ENCODE assay signal across 8 mouse cellular contexts in the genomic region with DNA sequence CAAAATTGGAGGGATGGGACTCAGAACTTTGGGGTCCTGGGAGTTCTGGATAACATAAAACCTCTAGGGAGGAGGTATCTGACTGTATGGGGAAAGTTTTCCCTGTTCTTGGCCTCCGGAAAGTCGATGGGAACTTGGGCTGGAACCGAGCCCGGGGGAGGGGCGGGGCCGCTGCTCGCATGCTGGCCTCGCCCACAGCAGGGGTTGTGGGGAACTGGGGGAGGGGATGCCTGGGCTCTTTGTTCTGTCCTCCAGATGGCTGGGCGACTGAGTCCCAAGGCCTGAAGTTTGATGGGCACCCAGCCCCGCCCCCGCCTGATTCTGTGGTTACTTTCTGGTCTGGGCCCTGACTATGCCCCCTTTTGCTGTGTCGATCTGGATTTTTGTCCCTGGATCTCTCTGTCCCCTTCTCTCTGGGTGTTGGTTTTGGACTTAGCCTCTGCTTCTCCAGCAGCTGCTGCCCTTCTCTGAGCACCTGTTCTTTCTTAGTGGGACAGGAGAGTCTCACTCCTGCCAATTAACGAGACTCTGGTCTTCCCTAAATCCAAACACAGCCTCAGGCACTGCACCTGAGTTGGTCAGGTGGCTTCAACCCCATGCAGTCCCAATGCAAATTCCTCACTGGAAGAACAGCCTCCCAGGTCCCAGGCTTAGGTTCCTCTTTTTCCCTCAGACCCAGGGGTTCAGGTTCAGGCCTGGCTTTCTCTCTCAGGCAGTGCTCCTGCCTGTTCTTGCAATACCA. TPM values are rescaled to one million over a fixed set of nuclear protein-coding genes. Genes with fewer than 3 reads are reported as not detected.
A peak's percentile ranks its signal among the peaks of the same experiment; 100 is the strongest.
DNase-seq lines count a peak whose midpoint lies in the region; ATAC-seq and TF ChIP-seq lines count a peak whose summit lies in the region.

No protein-coding gene starts in this region.

- TF ChIP-seq CTCF in liver, embryonic 14.5 days (IDR thresholded peaks at IDR 0.05; ENCODE audit: low read depth) = no peak

- WGBS in forebrain, embryonic 11.5 days = under 1% methylated on average over 13 of the region's 13 CpGs
- under 1% methylated on average over 13 of the region's 13 CpGs for WGBS in hindbrain, embryonic 13.5 days
- 5% methylated on average over 13 of the region's 13 CpGs for WGBS in liver, embryonic 14.5 days (ENCODE audit: insufficient replicate concordance)
- WGBS in neural tube, embryonic 14.5 days = 2% methylated on average over 13 of the region's 13 CpGs

- ATAC-seq in forebrain, embryonic 11.5 days (replicated peaks; ENCODE audit: low FRiP score) = peak; percentile 82
- ATAC-seq in hindbrain, embryonic 13.5 days (ENCODE audit: low FRiP score) = peak; percentile 72
- ATAC-seq in liver, embryonic 14.5 days (ENCODE audit: insufficient read depth) = no peak
- peak; percentile 68; the same call in 1 of the 2 replicates for ATAC-seq in neural tube, embryonic 14.5 days (ENCODE audit: low read depth)

- no peak for TF ChIP-seq EP300 in liver, embryonic 14.5 days (IDR thresholded peaks at IDR 0.05; ENCODE audit: low read depth)

- peak overlapping the region; percentile 89 for H3K4me2 ChIP-seq in forebrain, embryonic 11.5 days (ENCODE audit: low read depth, low read length, severe bottlenecking)
- peak overlapping the region; percentile 72 for H3K4me2 ChIP-seq in hindbrain, embryonic 13.5 days
- peak overlapping the region; percentile 49 for H3K4me2 ChIP-seq in liver, embryonic 14.5 days (ENCODE audit: low read depth)
- H3K4me2 ChIP-seq in neural tube, embryonic 14.5 days (ENCODE audit: low read depth, low read length) = peak overlapping the region; percentile 72

- H3K9ac ChIP-seq in forebrain, embryonic 11.5 days (ENCODE audit: low read length) = peak overlapping the region; percentile 100
- peak overlapping the region; percentile 84 for H3K9ac ChIP-seq in hindbrain, embryonic 13.5 days
- no peak overlapping the region for H3K9ac ChIP-seq in liver, embryonic 14.5 days (replicated peaks)
- peak overlapping the region; percentile 64 for H3K9ac ChIP-seq in neural tube, embryonic 14.5 days (replicated peaks; ENCODE audit: low read depth, low read length)

- peaks cover 15% of the 10 kb centered on the region for H3K36me3 ChIP-seq in forebrain, embryonic 11.5 days (ENCODE audit: control insufficient read depth, insufficient read depth, low read length)
- H3K36me3 ChIP-seq in hindbrain, embryonic 13.5 days = peaks cover 10% of the 10 kb centered on the region
- H3K36me3 ChIP-seq in liver, embryonic 14.5 days (replicated peaks; ENCODE audit: control insufficient read depth, insufficient read depth, low read depth) = no peaks in the 10 kb centered on the region
- no peaks in the 10 kb centered on the region for H3K36me3 ChIP-seq in neural tube, embryonic 14.5 days (ENCODE audit: control insufficient read depth, insufficient read depth, low read length)

- H3K27ac ChIP-seq in forebrain, embryonic 11.5 days (ENCODE audit: low read depth, low read length) = peak overlapping the region; percentile 97
- H3K27ac ChIP-seq in hindbrain, embryonic 13.5 days = peak overlapping the region; percentile 86
- H3K27ac ChIP-seq in liver, embryonic 14.5 days = no peak overlapping the region
- peak overlapping the region; percentile 81 for H3K27ac ChIP-seq in neural tube, embryonic 14.5 days (ENCODE audit: low read depth, low read length)

- no peaks in the 10 kb centered on the region for H3K9me3 ChIP-seq in forebrain, embryonic 11.5 days (ENCODE audit: control insufficient read depth, low read length)
- H3K9me3 ChIP-seq in hindbrain, embryonic 13.5 days = no peaks in the 10 kb centered on the region
- no peaks in the 10 kb centered on the region for H3K9me3 ChIP-seq in liver, embryonic 14.5 days (ENCODE audit: control insufficient read depth, low read length)
- H3K9me3 ChIP-seq in neural tube, embryonic 14.5 days (ENCODE audit: control insufficient read depth, low read length) = no peaks in the 10 kb centered on the region

- H3K4me1 ChIP-seq in forebrain, embryonic 11.5 days (replicated peaks; ENCODE audit: control insufficient read depth, insufficient read depth, low read length) = peaks cover 4% of the 10 kb centered on the region
- peaks cover 42% of the 10 kb centered on the region for H3K4me1 ChIP-seq in hindbrain, embryonic 13.5 days (replicated peaks)
- peaks cover 6 to 11% of the 10 kb centered on the region in 2 experiments for H3K4me1 ChIP-seq in liver, embryonic 14.5 days (replicated peaks; ENCODE audit: control insufficient read depth in 2 of 2, insufficient read depth in 2 of 2, low read length in 1 of 2)
- peaks cover 19% of the 10 kb centered on the region for H3K4me1 ChIP-seq in neural tube, embryonic 14.5 days (ENCODE audit: control insufficient read depth, insufficient read depth, low read length)

- peak; percentile 77 for DNase-seq in 3134 (ENCODE audit: extremely low read depth, insufficient read length, low spot score)
- DNase-seq in NIH3T3 (ENCODE audit: low read depth) = peak; percentile 92
- peak; percentile 97 for DNase-seq in forebrain, embryonic 11.5 days (ENCODE audit: low spot score)
- DNase-seq in liver, embryonic 14.5 days (ENCODE audit: low read depth in 3 of 3, low spot score in 3 of 3) = no peak
- DNase-seq in B cell, adult 2 months = no peak
- DNase-seq in T-cell, adult 2 months (ENCODE audit: low spot score) = no peak

- peaks cover 6% of the 10 kb centered on the region; the same call in 1 of the 2 replicates for H3K27me3 ChIP-seq in forebrain, embryonic 11.5 days (ENCODE audit: control insufficient read depth, insufficient read depth, low read length)
- H3K27me3 ChIP-seq in hindbrain, embryonic 13.5 days = peaks cover 14% of the 10 kb centered on the region
- peaks cover 21% of the 10 kb centered on the region for H3K27me3 ChIP-seq in liver, embryonic 14.5 days (ENCODE audit: control insufficient read depth, insufficient read depth, low read length)
- H3K27me3 ChIP-seq in neural tube, embryonic 14.5 days (ENCODE audit: control insufficient read depth, insufficient read depth, low read length) = peaks cover 3% of the 10 kb centered on the region; the same call in 1 of the 2 replicates

- peak overlapping the region; percentile 82 for H3K4me3 ChIP-seq in forebrain, embryonic 11.5 days (ENCODE audit: low read depth, low read length)
- peak overlapping the region; percentile 55 for H3K4me3 ChIP-seq in hindbrain, embryonic 13.5 days
- H3K4me3 ChIP-seq in liver, embryonic 14.5 days (ENCODE audit: insufficient read depth in 1 of 2, low read depth in 2 of 2, low read length in 2 of 2) = peak overlapping the region; percentile 42 to 57; a peak in 3 of 4 replicates
- peak overlapping the region; percentile 45 for H3K4me3 ChIP-seq in neural tube, embryonic 14.5 days (ENCODE audit: low read depth, low read length)

RNA-seq across cellular contexts. Expression of a gene that starts 1.1 kb away (rescaled TPM):
- polyA plus RNA-seq in forebrain, embryonic 11.5 days (2014; fragmentation: Nextera tagmentation; extraction: Ambion mirVana) = 297 and 318 TPM in 2 replicates
- 78.6 and 79.2 TPM in 2 replicates for polyA plus RNA-seq in hindbrain, embryonic 13.5 days (2015; fragmentation: Nextera tagmentation; extraction: Ambion mirVana)
- polyA plus RNA-seq in liver, embryonic 14.5 days (2012; rRNA removed) = 7.9 and 10.0 TPM in 2 replicates
- polyA plus RNA-seq in liver, embryonic 14.5 days (2014; fragmentation: Nextera tagmentation; extraction: Ambion mirVana) = 4.1 and 4.5 TPM in 2 replicates
- polyA plus RNA-seq in neural tube, embryonic 14.5 days (2014; fragmentation: Nextera tagmentation; extraction: Ambion mirVana) = 24.5 and 39.9 TPM in 2 replicates

RNA-seq across cellular contexts. Expression of a gene that starts 4.7 kb away (rescaled TPM):
- polyA plus RNA-seq in forebrain, embryonic 11.5 days (2014; fragmentation: Nextera tagmentation; extraction: Ambion mirVana) = 0.48 TPM in 1 of 2 replicates, not detected in the other
- 5.6 and 5.7 TPM in 2 replicates for polyA plus RNA-seq in hindbrain, embryonic 13.5 days (2015; fragmentation: Nextera tagmentation; extraction: Ambion mirVana)
- 1.1 and 1.5 TPM in 2 replicates for polyA plus RNA-seq in liver, embryonic 14.5 days (2012; rRNA removed)
- 2.1 and 2.6 TPM in 2 replicates for polyA plus RNA-seq in liver, embryonic 14.5 days (2014; fragmentation: Nextera tagmentation; extraction: Ambion mirVana)
- polyA plus RNA-seq in neural tube, embryonic 14.5 days (2014; fragmentation: Nextera tagmentation; extraction: Ambion mirVana) = 11.8 and 12.9 TPM in 2 replicates

RNA-seq across cellular contexts. Expression of a gene that starts 11.9 kb away (rescaled TPM):
- polyA plus RNA-seq in forebrain, embryonic 11.5 days (2014; fragmentation: Nextera tagmentation; extraction: Ambion mirVana) = 0.83 and 0.90 TPM in 2 replicates
- polyA plus RNA-seq in hindbrain, embryonic 13.5 days (2015; fragmentation: Nextera tagmentation; extraction: Ambion mirVana) = 0.49 and 0.54 TPM in 2 replicates
- polyA plus RNA-seq in liver, embryonic 14.5 days (2012; rRNA removed) = 0.02 and 0.08 TPM in 2 replicates
- not detected in 2 replicates for polyA plus RNA-seq in liver, embryonic 14.5 days (2014; fragmentation: Nextera tagmentation; extraction: Ambion mirVana)
- polyA plus RNA-seq in neural tube, embryonic 14.5 days (2014; fragmentation: Nextera tagmentation; extraction: Ambion mirVana) = 0.15 and 0.50 TPM in 2 replicates

RNA-seq across cellular contexts. Expression of a gene that starts 22.3 kb away (rescaled TPM):
- 0.60 and 1.1 TPM in 2 replicates for polyA plus RNA-seq in forebrain, embryonic 11.5 days (2014; fragmentation: Nextera tagmentation; extraction: Ambion mirVana)
- polyA plus RNA-seq in hindbrain, embryonic 13.5 days (2015; fragmentation: Nextera tagmentation; extraction: Ambion mirVana) = 0.96 and 1.7 TPM in 2 replicates
- polyA plus RNA-seq in liver, embryonic 14.5 days (2012; rRNA removed) = 10.5 and 12.8 TPM in 2 replicates
- 9.0 and 9.1 TPM in 2 replicates for polyA plus RNA-seq in liver, embryonic 14.5 days (2014; fragmentation: Nextera tagmentation; extraction: Ambion mirVana)
- polyA plus RNA-seq in neural tube, embryonic 14.5 days (2014; fragmentation: Nextera tagmentation; extraction: Ambion mirVana) = 1.0 and 1.6 TPM in 2 replicates

RNA-seq across cellular contexts. Expression of a gene that starts 24.3 kb away (rescaled TPM):
- polyA plus RNA-seq in forebrain, embryonic 11.5 days (2014; fragmentation: Nextera tagmentation; extraction: Ambion mirVana) = 0.36 TPM in 1 of 2 replicates, not detected in the other
- 0.18 and 0.38 TPM in 2 replicates for polyA plus RNA-seq in hindbrain, embryonic 13.5 days (2015; fragmentation: Nextera tagmentation; extraction: Ambion mirVana)
- 0.03 TPM in 1 of 2 replicates, not detected in the other for polyA plus RNA-seq in liver, embryonic 14.5 days (2012; rRNA removed)
- not detected in 2 replicates for polyA plus RNA-seq in liver, embryonic 14.5 days (2014; fragmentation: Nextera tagmentation; extraction: Ambion mirVana)
- polyA plus RNA-seq in neural tube, embryonic 14.5 days (2014; fragmentation: Nextera tagmentation; extraction: Ambion mirVana) = 0.75 and 0.99 TPM in 2 replicates

Comparison
In these comparisons a context has a peak if more than half of its experiments do, and no peak if none do; other contexts are left out.
1. DNase-seq: peak in 3134 (single experiment), NIH3T3 (single experiment) and forebrain, embryonic 11.5 days (single experiment); none in liver, embryonic 14.5 days (0 of 3), B cell, adult 2 months (0 of 2) and T-cell, adult 2 months (single experiment).
2. Peak in every context shown above with its lines, with median percentiles within 50 percentile points of each other: H3K4me2 ChIP-seq and H3K4me3 ChIP-seq.